Mouse (Mus musculus): ENCODE measurements around the gene Prkca. TPM values are rescaled to one million over a fixed set of nuclear protein-coding genes. Genes with fewer than 3 reads are reported as not detected.

The Prkca gene
- polyA plus RNA-seq, 1 experiment: 2.8 TPM

DNA sequence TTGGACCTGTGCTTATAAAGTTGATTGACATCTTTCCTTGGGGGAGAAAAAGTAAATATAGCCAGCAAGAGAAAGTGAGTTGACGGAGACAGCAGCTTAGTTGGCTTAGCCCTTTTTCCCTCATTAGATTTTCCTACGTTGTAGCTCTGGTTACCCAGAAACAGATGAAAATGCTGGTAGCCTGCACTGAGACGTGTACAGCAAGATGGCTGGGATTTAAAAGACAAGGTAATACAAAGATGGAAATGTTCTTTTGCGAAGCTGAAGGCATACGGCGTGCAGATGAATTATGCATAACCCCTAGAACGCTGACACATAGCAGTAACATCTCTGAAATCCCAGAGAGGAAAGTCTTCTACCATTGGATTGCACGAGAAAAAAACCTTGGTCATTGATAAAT is 198.6 kb downstream of the Prkca start:
- Histone ChIP-seq H3K9me3 (replicated peaks; ENCODE audit: control insufficient read depth, insufficient read depth, low read length, poor library complexity, severe bottlenecking) (no peaks in the 10 kb centered on the region), H3K4me1 (ENCODE audit: control insufficient read depth, insufficient read depth, low read length) (no peaks in the 10 kb centered on the region), H3K9ac (ENCODE audit: low read depth, poor library complexity, severe bottlenecking) (no peak overlapping the region), H3K27me3 (ENCODE audit: control insufficient read depth, insufficient read depth, low read length, poor library complexity, severe bottlenecking) (no peaks in the 10 kb centered on the region), H3K27ac (ENCODE audit: insufficient read depth, low read length) (no peak overlapping the region), H3K36me3 (ENCODE audit: control insufficient read depth, insufficient read depth, low read length, poor library complexity, severe bottlenecking) (no peaks in the 10 kb centered on the region), H3K4me3 (ENCODE audit: low read depth, low read length) (no peak overlapping the region)
- TF ChIP-seq POLR2A (IDR thresholded peaks at IDR 0.05; ENCODE audit: insufficient read depth, low read length): no peak
- TF ChIP-seq CTCF (IDR thresholded peaks at IDR 0.05; ENCODE audit: low read depth, low read length): no peak
- no peak for TF ChIP-seq EP300 (IDR thresholded peaks at IDR 0.05; ENCODE audit: insufficient read depth, low read depth, low read length)

DNA sequence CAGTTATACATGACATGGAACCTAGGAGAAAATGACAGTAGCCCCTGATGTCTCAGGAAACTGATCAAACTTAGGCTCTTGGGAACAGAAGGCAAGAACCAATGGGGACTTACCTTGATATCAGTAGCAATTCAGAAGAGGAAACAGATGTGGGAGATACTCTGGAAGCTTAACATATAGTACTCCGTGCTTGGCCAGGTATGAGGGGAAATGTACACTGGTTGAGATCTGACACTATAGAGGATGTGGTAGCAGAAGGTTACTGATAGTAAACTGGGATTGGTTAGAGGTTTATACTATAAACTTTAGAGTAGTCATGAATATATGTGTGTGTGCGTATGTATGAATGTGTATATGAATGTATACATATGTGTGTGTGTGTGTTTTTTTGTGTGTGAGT is 200.0 kb downstream of the Prkca start:
- Histone ChIP-seq H3K36me3 (ENCODE audit: control insufficient read depth, insufficient read depth, low read length, poor library complexity, severe bottlenecking) (no peaks in the 10 kb centered on the region), H3K4me3 (ENCODE audit: low read depth, low read length) (no peak overlapping the region), H3K27ac (ENCODE audit: insufficient read depth, low read length) (no peak overlapping the region), H3K9ac (ENCODE audit: low read depth, poor library complexity, severe bottlenecking) (no peak overlapping the region), H3K9me3 (replicated peaks; ENCODE audit: control insufficient read depth, insufficient read depth, low read length, poor library complexity, severe bottlenecking) (no peaks in the 10 kb centered on the region), H3K4me1 (ENCODE audit: control insufficient read depth, insufficient read depth, low read length) (no peaks in the 10 kb centered on the region), H3K27me3 (ENCODE audit: control insufficient read depth, insufficient read depth, low read length, poor library complexity, severe bottlenecking) (no peaks in the 10 kb centered on the region)
- no peak for TF ChIP-seq EP300 (IDR thresholded peaks at IDR 0.05; ENCODE audit: insufficient read depth, low read depth, low read length)
- no peak for TF ChIP-seq CTCF (IDR thresholded peaks at IDR 0.05; ENCODE audit: low read depth, low read length)
- no peak for TF ChIP-seq POLR2A (IDR thresholded peaks at IDR 0.05; ENCODE audit: insufficient read depth, low read length)

DNA sequence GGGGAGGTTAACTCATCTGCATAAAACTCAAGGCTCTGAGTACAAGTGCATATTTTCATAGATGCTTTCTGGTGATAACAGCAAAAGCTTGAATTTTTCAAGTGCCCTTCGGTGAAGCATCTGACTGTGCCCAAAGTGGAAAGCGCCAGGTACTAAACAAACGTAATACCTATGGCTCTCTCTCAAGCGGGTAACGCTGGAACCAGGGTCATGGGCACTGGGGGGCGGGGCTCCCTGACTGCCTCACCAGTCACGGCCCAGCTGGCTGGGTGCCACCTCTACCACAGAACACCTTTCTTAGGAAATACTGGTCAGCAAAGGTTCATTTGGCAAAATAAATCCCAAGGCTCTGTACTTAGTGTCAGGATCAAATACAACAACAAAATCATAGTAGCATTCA is 203.7 kb downstream of the Prkca start:
- Histone ChIP-seq H3K4me1 (ENCODE audit: control insufficient read depth, insufficient read depth, low read length) (no peaks in the 10 kb centered on the region), H3K27me3 (ENCODE audit: control insufficient read depth, insufficient read depth, low read length, poor library complexity, severe bottlenecking) (no peaks in the 10 kb centered on the region), H3K27ac (ENCODE audit: insufficient read depth, low read length) (no peak overlapping the region), H3K4me3 (ENCODE audit: low read depth, low read length) (no peak overlapping the region), H3K36me3 (ENCODE audit: control insufficient read depth, insufficient read depth, low read length, poor library complexity, severe bottlenecking) (no peaks in the 10 kb centered on the region), H3K9me3 (replicated peaks; ENCODE audit: control insufficient read depth, insufficient read depth, low read length, poor library complexity, severe bottlenecking) (no peaks in the 10 kb centered on the region), H3K9ac (ENCODE audit: low read depth, poor library complexity, severe bottlenecking) (no peak overlapping the region)
- no peak for TF ChIP-seq EP300 (IDR thresholded peaks at IDR 0.05; ENCODE audit: insufficient read depth, low read depth, low read length)
- TF ChIP-seq CTCF (IDR thresholded peaks at IDR 0.05; ENCODE audit: low read depth, low read length): no peak
- no peak for TF ChIP-seq POLR2A (IDR thresholded peaks at IDR 0.05; ENCODE audit: insufficient read depth, low read length)

DNA sequence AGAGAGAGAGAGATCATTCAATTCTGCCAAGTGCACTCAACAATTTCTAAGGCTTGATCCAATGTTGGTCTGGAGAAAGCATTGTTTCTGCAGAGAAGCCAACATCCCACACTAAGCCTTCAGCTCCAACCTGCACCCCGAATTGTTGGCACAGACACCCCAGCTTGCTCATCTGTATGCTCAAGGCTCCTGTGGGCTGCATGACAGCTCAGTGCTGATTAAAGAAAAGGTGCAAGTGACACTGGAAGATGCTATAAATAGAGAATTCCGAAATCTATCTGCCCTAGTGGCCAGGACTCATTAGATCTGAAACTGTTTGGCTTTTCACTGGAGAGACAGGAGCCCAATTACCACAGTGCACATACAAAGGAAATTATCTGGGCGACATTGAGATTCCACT is 207.4 kb downstream of the Prkca start:
- H3K4me3 ChIP-seq (ENCODE audit: low read depth, low read length): no peak overlapping the region
- H3K27me3 ChIP-seq (ENCODE audit: control insufficient read depth, insufficient read depth, low read length, poor library complexity, severe bottlenecking): no peaks in the 10 kb centered on the region
- no peaks in the 10 kb centered on the region for H3K36me3 ChIP-seq (ENCODE audit: control insufficient read depth, insufficient read depth, low read length, poor library complexity, severe bottlenecking)
- H3K9me3 ChIP-seq (replicated peaks; ENCODE audit: control insufficient read depth, insufficient read depth, low read length, poor library complexity, severe bottlenecking): no peaks in the 10 kb centered on the region
- H3K9ac ChIP-seq (ENCODE audit: low read depth, poor library complexity, severe bottlenecking): no peak overlapping the region
- H3K4me1 ChIP-seq (ENCODE audit: control insufficient read depth, insufficient read depth, low read length): no peaks in the 10 kb centered on the region
- H3K27ac ChIP-seq (ENCODE audit: insufficient read depth, low read length): no peak overlapping the region
- TF ChIP-seq POLR2A (IDR thresholded peaks at IDR 0.05; ENCODE audit: insufficient read depth, low read length) (no peak), EP300 (IDR thresholded peaks at IDR 0.05; ENCODE audit: insufficient read depth, low read depth, low read length) (no peak), CTCF (IDR thresholded peaks at IDR 0.05; ENCODE audit: low read depth, low read length) (no peak)

DNA sequence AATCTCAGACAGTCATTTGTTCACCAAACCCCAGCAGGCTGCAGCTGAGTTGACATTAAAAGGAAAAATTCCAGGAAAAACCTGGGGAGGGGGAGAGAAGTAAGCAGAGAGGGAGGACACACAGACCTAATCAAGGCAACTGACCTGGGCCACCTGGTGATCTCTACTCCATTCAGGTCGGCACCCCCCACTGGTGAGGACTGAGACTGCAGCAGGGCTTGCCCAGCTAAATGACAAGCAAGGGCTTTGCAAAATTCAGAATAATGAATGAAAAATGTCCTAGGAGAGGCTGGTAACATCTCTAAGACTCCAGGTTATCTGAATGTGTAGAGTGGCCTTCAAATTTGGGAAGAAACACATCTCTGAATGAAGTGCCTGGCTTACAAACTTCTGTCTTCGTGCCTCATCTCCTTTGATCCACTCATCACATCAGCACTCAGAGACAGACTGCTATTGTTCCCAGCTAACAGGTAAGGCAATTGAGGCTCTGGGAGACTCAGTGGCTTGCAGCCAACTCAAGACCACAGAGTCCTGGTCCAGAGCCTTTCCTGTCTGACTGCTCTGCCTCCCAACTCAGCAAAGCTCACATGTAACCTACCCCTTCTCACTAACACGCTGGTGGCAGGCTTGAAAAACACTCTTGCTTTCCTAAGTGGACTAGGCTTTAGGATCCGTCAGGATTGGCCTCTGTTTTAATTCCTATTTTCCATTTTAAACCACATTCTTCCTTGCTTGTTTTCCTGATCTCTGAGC is 208.1 kb downstream of the Prkca start:
- TF ChIP-seq EP300 (IDR thresholded peaks at IDR 0.05; ENCODE audit: insufficient read depth, low read depth, low read length): no peak
- peak; percentile 8 for TF ChIP-seq CTCF (IDR thresholded peaks at IDR 0.05; ENCODE audit: low read depth, low read length)
- no peak for TF ChIP-seq POLR2A (IDR thresholded peaks at IDR 0.05; ENCODE audit: insufficient read depth, low read length)

DNA sequence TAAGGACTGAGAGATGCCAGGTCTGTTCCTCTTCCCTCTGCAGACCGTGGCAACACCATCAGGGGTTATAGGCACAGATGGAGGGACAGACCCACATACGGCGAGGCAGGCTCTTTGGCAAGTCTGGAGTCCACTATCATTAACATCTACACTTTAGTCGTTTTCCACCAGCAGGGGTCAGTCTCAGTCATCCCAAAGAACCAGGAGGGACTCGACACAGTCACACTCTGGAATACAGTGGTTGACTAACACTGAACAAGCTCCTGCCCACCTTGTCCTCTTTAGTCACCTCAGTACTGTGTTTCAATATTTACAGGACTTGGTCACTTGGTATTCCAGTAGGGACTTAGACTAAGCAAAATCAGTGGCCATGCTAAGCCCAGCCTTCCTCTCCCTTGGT is 215.1 kb downstream of the Prkca start:
- H3K4me1 ChIP-seq (ENCODE audit: control insufficient read depth, insufficient read depth, low read length): no peaks in the 10 kb centered on the region
- no peak overlapping the region for H3K27ac ChIP-seq (ENCODE audit: insufficient read depth, low read length)
- H3K9me3 ChIP-seq (replicated peaks; ENCODE audit: control insufficient read depth, insufficient read depth, low read length, poor library complexity, severe bottlenecking): no peaks in the 10 kb centered on the region
- no peak for TF ChIP-seq POLR2A (IDR thresholded peaks at IDR 0.05; ENCODE audit: insufficient read depth, low read length)
- no peak for TF ChIP-seq EP300 (IDR thresholded peaks at IDR 0.05; ENCODE audit: insufficient read depth, low read depth, low read length)
- TF ChIP-seq CTCF (IDR thresholded peaks at IDR 0.05; ENCODE audit: low read depth, low read length): peak; percentile 25
- H3K4me3 ChIP-seq (ENCODE audit: low read depth, low read length): no peak overlapping the region
- H3K9ac ChIP-seq (ENCODE audit: low read depth, poor library complexity, severe bottlenecking): no peak overlapping the region
- H3K36me3 ChIP-seq (ENCODE audit: control insufficient read depth, insufficient read depth, low read length, poor library complexity, severe bottlenecking): no peaks in the 10 kb centered on the region
- H3K27me3 ChIP-seq (ENCODE audit: control insufficient read depth, insufficient read depth, low read length, poor library complexity, severe bottlenecking): no peaks in the 10 kb centered on the region

More for the DNA sequence above, 208.1 kb downstream of the Prkca start:
- Histone ChIP-seq H3K4me3 (ENCODE audit: low read depth, low read length) (no peak overlapping the region), H3K27ac (ENCODE audit: insufficient read depth, low read length) (no peak overlapping the region), H3K36me3 (ENCODE audit: control insufficient read depth, insufficient read depth, low read length, poor library complexity, severe bottlenecking) (no peaks in the 10 kb centered on the region), H3K4me1 (ENCODE audit: control insufficient read depth, insufficient read depth, low read length) (no peaks in the 10 kb centered on the region), H3K9me3 (replicated peaks; ENCODE audit: control insufficient read depth, insufficient read depth, low read length, poor library complexity, severe bottlenecking) (no peaks in the 10 kb centered on the region), H3K27me3 (ENCODE audit: control insufficient read depth, insufficient read depth, low read length, poor library complexity, severe bottlenecking) (no peaks in the 10 kb centered on the region), H3K9ac (ENCODE audit: low read depth, poor library complexity, severe bottlenecking) (no peak overlapping the region)
